Mouse (Mus musculus) hindbrain, embryonic 15.5 days (tissue): ENCODE measurements around the gene Nefh. TPM values are rescaled to one million over a fixed set of nuclear protein-coding genes. Genes with fewer than 3 reads are reported as not detected.

Source experiments
- ATAC-seq: fragments of 200-750 bp; cut with Nextera tagmentation; 2 replicates; pipeline ENCODE4 v1.8.0; 2017; ENCODE audit warnings: low read depth, moderate number of reproducible peaks, moderate TSS enrichment; ENCODE audit not compliant: low FRiP score
- H3K27ac ChIP-seq: fragments of 300-500 bp; sonication (generic); replicated peaks from 2 replicates; pipeline ENCODE4 v1.5.1; 2015; ENCODE audit warnings: mild to moderate bottlenecking, inconsistent platforms
- H3K27me3 ChIP-seq: fragments of 300-500 bp; sonication (generic); 2 replicates; pipeline ENCODE4 v1.6.1; 2015; ENCODE audit warnings: control low read depth, inconsistent platforms
- H3K36me3 ChIP-seq: fragments of 300-500 bp; sonication (generic); 2 replicates; pipeline ENCODE4 v1.6.1; 2015; ENCODE audit warnings: control low read depth, inconsistent platforms
- H3K4me1 ChIP-seq: fragments of 300-500 bp; sonication (generic); replicated peaks from 2 replicates; pipeline ENCODE4 v1.6.1; 2015; ENCODE audit warnings: control low read depth, inconsistent platforms
- H3K4me2 ChIP-seq: fragments of 300-500 bp; sonication (generic); 2 replicates; pipeline ENCODE4 v1.6.1; 2015; ENCODE audit warnings: moderate library complexity, mild to moderate bottlenecking, inconsistent platforms
- H3K4me3 ChIP-seq: fragments of 300-500 bp; sonication (generic); 2 replicates; pipeline ENCODE4 v1.5.1; 2015; ENCODE audit warnings: mild to moderate bottlenecking, inconsistent platforms
- H3K9ac ChIP-seq: fragments of 300-500 bp; sonication (generic); 2 replicates; pipeline ENCODE4 v1.6.1; 2015; ENCODE audit warnings: inconsistent platforms
- H3K9me3 ChIP-seq: fragments of 300-500 bp; sonication (generic); 2 replicates; pipeline ENCODE4 v1.6.1; 2016; ENCODE audit warnings: control low read depth, inconsistent platforms
- WGBS: fragments of 180-500 bp; shearing (Covaris S2); methylation state at CpG from one replicate; pipeline ENCODE4 v1.1.7; 2015; 5-methylcytosine and 5-hydroxymethylcytosine counted together
- polyA plus RNA-seq: library from polyadenylated mRNA; unstranded; fragments of >200 nt; fragmentation: Nextera tagmentation; extraction: Ambion mirVana; gene quantifications from 2 replicates; pipeline ENCODE4 v1.2.1, GENCODE M21; 2015

Gene Nefh
- polyA plus RNA-seq, 1 experiment from 2014 or later: 11.2 TPM

DNA sequence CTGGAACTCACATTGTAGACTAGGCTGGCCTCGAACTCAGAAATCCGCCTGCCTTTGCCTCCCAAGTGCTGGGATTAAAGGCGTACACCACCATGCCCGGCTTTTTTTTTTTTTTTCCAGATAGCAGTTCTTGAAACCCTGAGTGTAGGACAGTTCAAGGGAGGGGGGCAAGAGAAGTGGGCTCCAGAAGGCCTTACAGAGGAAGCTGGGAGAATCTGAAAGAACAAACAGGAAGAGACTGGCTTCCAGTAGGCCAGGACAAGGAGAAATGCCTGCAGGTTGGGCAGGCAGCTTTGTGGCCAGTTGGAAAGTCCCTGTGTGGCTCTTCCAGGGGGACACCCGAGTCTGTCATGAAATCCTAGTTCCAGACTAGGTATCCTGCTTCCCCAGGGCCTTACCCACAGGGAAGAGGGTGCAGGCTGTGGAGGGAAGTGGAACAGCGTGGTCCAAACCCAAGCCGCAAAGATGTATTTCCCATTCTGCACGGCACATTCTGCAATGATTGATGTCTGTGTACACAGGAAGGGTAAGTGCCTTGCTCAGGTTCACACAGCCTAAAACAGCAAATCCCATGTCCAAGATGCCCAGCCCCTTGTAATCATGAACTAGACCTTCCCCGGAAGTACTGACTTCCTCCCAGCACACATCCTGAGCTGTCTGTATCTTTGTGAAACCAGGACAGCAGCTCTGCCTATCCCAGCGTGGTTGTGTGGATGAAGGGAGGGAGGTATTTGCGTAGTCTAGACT, 26.7 kb upstream of the Nefh start:
- Histone ChIP-seq H3K27me3 (no peaks in the 10 kb centered on the region), H3K4me3 (no peak overlapping the region), H3K4me2 (no peak overlapping the region), H3K27ac (no peak overlapping the region), H3K4me1 (0 out of 2 replicates have a peak, but pooled peaks cover 7% of the 10 kb centered on the region), H3K36me3 (no peaks in the 10 kb centered on the region), H3K9ac (no peak overlapping the region), H3K9me3 (no peaks in the 10 kb centered on the region)
- ATAC-seq: no peak
- WGBS: 79% methylated on average over 11 of the region's 11 CpGs

DNA sequence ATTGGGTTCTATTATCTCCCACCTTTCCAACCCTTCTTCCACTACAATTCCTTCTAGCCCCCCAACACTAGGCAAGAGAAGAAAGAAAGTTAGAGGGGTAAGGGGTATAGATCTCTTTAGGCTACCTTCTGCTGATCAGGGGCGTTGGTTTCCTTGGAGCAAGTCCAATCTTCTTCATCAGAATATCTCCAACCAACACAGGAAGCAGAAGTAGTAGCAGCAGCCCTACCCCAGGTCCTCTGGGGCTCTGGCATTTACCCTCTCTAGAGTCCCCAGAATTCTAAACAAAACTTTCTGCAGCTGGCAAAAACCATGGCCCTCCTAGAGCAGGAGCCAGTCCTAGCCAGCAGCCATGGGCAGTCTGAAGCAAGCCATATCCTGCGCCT, 26.0 kb upstream of the Nefh start:
- 0 out of 2 replicates have a peak, but pooled peaks cover 7% of the 10 kb centered on the region for H3K4me1 ChIP-seq
- H3K36me3 ChIP-seq: no peaks in the 10 kb centered on the region
- H3K27me3 ChIP-seq: no peaks in the 10 kb centered on the region
- no peaks in the 10 kb centered on the region for H3K9me3 ChIP-seq
- H3K27ac ChIP-seq: no peak overlapping the region
- ATAC-seq: no peak
- H3K4me2 ChIP-seq: no peak overlapping the region
- 94% methylated on average over 2 of the region's 2 CpGs for WGBS
- no peak overlapping the region for H3K4me3 ChIP-seq
- H3K9ac ChIP-seq: no peak overlapping the region

DNA sequence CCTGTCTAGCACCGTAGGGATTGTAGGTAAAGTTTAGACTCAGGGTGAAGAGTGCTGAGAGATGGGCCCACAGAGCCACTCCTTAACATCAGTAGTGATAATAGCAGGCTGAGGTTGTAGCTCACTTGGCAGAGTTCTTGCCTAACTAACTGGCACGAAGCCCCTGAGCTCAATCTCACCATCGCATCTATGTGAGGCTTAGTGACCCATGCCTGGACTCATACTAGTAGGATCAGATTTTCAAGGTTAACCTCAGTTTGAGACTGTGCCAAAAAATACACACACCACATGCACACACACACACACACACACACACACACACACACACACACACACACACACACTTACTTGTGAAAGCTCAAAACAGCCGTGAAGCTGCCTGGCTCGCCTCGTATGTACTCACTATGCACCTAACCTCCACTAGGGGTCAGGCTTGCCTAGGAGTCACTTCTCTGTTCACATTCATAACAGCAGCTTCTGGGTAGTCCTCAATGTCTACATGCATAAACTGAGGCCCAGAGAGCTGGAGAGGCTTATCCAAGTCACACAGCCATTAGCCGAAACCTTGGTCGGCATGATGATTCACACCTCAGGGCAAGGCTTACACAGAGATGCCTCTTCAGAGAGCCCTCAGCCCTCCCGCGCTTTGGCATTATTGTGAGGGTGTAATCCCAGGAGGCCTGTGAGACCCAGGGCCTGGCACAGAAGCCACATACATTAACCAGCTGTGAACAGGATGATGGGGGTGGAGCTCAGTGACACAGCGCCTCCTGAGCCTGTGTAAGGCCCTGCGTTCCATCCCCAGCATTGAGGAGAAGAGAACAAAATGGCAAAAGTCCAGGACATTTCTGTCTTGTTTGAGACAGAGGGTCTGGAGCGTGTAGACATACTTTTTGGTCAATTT, 25.4 kb upstream of the Nefh start:
- Histone ChIP-seq H3K4me3 (no peak overlapping the region), H3K4me2 (no peak overlapping the region), H3K9ac (no peak overlapping the region), H3K27ac (no peak overlapping the region), H3K9me3 (no peaks in the 10 kb centered on the region), H3K4me1 (0 out of 2 replicates have a peak, but pooled peaks cover 7% of the 10 kb centered on the region), H3K27me3 (no peaks in the 10 kb centered on the region), H3K36me3 (no peaks in the 10 kb centered on the region)
- peak; percentile 52 for ATAC-seq
- WGBS: 50% methylated on average over 13 of the region's 13 CpGs

DNA sequence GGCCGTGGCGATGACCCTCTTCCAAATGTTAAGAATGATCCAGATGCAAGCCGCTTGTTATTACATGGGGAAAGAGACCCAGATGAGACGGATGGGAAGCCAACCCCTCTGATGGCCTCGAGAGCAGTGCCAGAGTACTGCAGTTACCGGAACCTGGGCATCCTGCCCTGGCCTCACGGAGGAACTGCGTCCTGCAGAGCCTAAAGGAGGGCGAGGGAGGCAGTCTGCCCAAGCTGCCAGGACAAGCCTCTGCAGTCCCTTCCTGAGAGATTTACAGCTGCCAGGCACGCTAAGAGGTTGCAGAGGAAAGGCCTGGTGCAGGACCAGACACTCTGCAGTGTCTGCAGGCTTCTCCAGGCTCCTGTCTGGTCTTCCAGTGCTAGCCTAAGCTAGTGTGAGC, 20.5 kb upstream of the Nefh start:
- Histone ChIP-seq H3K9me3 (no peaks in the 10 kb centered on the region), H3K9ac (no peak overlapping the region), H3K27me3 (no peaks in the 10 kb centered on the region), H3K36me3 (no peaks in the 10 kb centered on the region), H3K4me2 (no peak overlapping the region), H3K27ac (no peak overlapping the region), H3K4me3 (no peak overlapping the region), H3K4me1 (peaks cover under 1% of the 10 kb centered on the region; the same call in 1 of the 2 replicates)
- ATAC-seq: no peak
- 65% methylated on average over 10 of the region's 10 CpGs for WGBS

DNA sequence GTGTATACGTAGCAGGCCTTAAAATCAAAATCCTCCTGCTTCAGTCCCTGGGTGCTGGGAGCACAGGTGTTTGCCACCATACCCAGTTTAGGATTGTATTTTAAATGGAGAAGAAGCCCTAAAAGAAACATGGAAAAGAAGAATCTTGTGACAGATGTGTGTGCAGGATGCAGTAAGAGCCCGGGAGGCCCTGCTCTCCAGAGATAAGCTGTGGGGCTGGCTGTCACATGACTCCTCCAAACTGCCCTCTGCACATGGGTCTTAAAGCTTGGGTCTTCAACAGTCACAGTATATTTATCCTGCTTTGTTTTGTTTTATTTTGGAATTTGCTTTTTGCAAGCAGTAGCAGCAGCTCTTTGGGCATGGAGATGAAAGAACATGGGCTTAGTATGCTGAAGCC, 19.7 kb upstream of the Nefh start:
- H3K4me3 ChIP-seq: no peak overlapping the region
- H3K4me2 ChIP-seq: no peak overlapping the region
- no peak overlapping the region for H3K27ac ChIP-seq
- ATAC-seq: no peak
- no peaks in the 10 kb centered on the region; the same call in 1 of the 2 replicates for H3K4me1 ChIP-seq
- no peak overlapping the region for H3K9ac ChIP-seq
- 59% methylated on average over 2 of the region's 2 CpGs for WGBS
- H3K9me3 ChIP-seq: no peaks in the 10 kb centered on the region
- H3K36me3 ChIP-seq: no peaks in the 10 kb centered on the region
- H3K27me3 ChIP-seq: no peaks in the 10 kb centered on the region

DNA sequence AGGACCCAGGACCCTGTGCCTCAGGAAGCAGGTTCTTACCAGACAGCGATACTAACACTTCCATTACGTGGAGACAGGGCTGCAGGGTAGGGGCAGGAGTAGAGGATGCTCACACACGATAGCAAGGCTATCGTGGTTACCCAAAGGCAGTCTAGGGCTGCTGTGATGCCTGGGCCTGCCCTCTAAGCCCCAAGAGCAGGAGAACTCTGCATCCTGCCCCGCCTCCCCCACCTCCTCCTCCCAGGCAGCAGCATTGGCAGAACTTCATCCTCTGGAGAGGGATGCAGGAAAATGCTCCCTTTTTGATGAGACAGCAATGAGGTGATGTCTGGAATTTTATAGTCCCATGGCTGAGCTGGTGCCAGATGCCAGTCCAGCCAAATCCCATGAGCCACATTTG, 19.0 kb upstream of the Nefh start:
- Histone ChIP-seq H3K9me3 (no peaks in the 10 kb centered on the region), H3K27ac (no peak overlapping the region), H3K4me1 (no peaks in the 10 kb centered on the region; the same call in 1 of the 2 replicates), H3K9ac (no peak overlapping the region), H3K4me3 (no peak overlapping the region), H3K4me2 (no peak overlapping the region), H3K27me3 (no peaks in the 10 kb centered on the region), H3K36me3 (no peaks in the 10 kb centered on the region)
- WGBS: 64% methylated on average over 5 of the region's 5 CpGs
- ATAC-seq: no peak

DNA sequence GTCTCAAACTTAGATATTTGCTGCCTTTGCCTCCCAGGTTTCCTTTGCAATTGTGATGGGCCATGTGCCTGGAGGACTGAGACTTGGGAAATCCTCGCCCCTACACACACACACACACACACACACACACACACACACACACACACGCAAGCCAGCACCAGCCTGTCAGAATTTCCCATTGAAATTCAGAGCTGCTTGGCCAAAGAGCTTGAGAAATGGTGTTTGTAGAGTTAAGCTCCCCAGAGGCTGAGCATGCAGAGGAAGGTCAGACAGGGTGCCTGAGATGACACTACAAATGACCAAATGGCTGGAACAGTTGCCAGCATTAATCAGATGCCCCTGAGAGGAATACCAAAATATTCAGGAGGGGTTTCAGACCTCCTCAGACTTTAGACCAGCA, 18.5 kb upstream of the Nefh start:
- no peaks in the 10 kb centered on the region; the same call in 1 of the 2 replicates for H3K4me1 ChIP-seq
- no peak overlapping the region for H3K4me3 ChIP-seq
- WGBS: 62% methylated on average over 2 of the region's 2 CpGs
- H3K9me3 ChIP-seq: no peaks in the 10 kb centered on the region
- H3K36me3 ChIP-seq: no peaks in the 10 kb centered on the region
- no peak overlapping the region for H3K27ac ChIP-seq
- H3K9ac ChIP-seq: no peak overlapping the region
- H3K4me2 ChIP-seq: no peak overlapping the region
- no peaks in the 10 kb centered on the region for H3K27me3 ChIP-seq
- ATAC-seq: no peak

DNA sequence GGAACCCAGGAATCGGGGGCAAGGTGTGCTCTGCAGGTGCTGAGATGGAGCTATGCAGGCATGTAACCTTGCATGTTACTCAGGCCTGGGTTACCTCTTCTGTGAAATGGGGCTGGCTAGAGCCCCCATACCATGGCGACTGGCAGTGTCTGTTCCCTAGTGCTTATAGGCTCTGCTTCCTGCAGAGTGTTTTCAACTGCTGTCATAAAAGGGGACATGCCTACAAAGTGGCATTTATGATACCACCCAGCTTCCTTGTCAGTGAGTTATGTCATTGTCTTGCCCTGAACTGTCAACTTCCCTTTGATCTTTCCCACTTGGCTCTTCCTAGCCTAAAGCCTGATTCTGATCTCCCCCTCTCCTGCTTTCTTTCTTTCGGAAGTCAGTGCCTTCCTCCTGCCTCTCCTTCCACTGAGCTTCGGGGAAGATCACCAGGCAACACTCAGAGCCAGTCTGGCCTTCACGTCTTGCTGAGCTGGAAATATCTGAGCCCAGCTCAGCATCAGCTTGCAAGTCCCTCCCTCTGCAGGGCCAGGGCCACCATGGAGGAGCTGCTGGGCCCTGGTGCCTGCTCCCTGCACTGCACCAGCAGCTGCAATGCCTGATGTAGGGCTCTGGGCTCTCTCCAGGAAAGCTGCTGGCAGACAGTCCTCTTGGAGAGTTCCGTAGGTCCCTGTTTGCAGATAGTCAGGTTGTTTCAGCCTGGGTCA, 15.4 kb upstream of the Nefh start:
- Histone ChIP-seq H3K27me3 (no peaks in the 10 kb centered on the region), H3K4me1 (no peaks in the 10 kb centered on the region; the same call in 1 of the 2 replicates), H3K4me2 (no peak overlapping the region), H3K4me3 (no peak overlapping the region), H3K9me3 (no peaks in the 10 kb centered on the region), H3K27ac (no peak overlapping the region), H3K9ac (no peak overlapping the region), H3K36me3 (no peaks in the 10 kb centered on the region)
- 54% methylated on average over 6 of the region's 6 CpGs for WGBS
- ATAC-seq: no peak

DNA sequence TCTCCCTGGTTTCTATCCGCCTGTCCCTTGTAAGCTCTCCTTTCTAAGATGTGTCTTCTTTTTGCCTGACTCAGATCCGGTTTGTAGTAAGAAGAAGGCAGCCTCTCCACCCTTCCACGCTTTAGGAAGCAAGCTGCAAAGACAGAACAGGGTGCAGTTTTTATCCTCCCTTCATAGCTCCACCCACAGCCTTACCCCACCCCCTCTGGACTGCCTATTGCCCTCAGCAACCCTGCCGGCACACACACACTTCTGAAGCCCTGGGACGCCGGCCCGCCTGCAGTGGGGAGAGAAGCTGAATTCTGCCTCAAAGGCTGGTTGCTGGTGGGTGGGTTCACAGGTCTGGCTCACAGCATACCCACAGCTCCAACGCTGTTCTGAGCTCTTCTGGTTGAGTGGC, 6.1 kb upstream of the Nefh start:
- Histone ChIP-seq H3K4me2 (no peak overlapping the region), H3K27me3 (peaks cover 39% of the 10 kb centered on the region), H3K4me3 (no peak overlapping the region), H3K27ac (no peak overlapping the region), H3K4me1 (peaks cover 23% of the 10 kb centered on the region), H3K9me3 (no peaks in the 10 kb centered on the region), H3K36me3 (no peaks in the 10 kb centered on the region), H3K9ac (no peak overlapping the region)
- WGBS: 5% methylated on average over 8 of the region's 8 CpGs
- ATAC-seq: no peak

DNA sequence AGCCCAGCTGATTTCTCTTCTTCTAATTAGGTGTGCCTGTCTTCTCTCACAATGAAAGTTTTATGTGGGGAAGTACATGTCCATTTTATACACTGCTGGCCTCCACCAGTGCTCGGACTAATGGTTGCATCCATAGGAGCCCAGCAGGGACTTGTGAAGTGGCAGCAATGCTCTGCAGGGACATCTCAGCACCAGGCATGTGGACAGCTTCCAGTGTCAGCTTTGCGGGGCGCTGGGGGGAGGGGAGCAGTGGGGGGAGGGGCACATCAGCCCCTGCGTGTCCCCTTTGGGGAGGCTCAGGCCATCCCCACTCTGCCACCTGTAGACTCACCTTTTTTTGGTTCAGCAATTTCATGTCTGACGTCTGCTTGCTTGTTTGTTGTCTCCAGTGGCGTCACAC, 5.5 kb upstream of the Nefh start:
- Histone ChIP-seq H3K4me1 (peaks cover 28% of the 10 kb centered on the region), H3K9ac (no peak overlapping the region), H3K27ac (no peak overlapping the region), H3K4me3 (no peak overlapping the region), H3K9me3 (no peaks in the 10 kb centered on the region), H3K36me3 (no peaks in the 10 kb centered on the region), H3K27me3 (peaks cover 39% of the 10 kb centered on the region), H3K4me2 (no peak overlapping the region)
- WGBS: 6% methylated on average over 6 of the region's 6 CpGs
- no peak for ATAC-seq

DNA sequence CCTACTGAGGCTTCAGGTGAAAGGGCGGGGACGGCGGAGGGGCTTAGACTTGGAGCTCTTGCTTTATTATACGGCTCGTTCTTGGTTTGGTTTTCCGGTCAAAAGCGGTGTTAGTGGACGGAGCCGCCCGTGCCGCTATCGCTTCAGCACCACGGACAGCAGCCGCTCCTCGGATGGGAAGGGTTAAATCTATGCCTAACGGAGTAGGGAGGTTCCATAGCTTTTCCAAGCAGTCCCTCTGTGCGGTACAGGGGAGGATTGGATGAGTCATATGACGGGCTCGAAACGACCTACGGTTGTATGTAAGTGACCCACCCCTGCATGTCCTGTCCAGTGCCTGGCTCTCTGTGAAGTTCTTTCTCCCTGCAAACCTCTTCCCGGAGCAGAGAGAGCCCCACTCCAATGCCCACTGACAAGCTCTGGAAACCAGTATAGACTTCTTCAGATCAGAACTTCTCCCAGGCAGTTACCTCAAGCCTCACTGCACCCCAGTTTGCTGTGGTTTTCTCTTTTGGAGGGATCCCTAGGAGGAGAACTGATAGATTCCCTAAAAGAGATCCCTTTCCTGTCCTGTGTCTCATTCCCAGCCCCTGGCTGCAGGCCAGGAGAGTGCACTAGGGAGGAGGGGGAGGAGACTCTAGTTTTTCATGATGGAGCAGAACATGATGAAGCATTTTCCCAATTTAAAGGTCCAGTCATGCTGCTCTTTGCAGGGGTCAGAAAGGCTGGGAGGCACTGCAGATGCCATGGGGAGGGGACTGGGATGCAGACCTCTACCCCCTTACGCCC, 1.6 kb upstream of the Nefh start:
- 4% methylated on average over 23 of the region's 23 CpGs for WGBS

More for the DNA sequence above, 1.6 kb upstream of the Nefh start:
- Histone ChIP-seq H3K27me3 (peaks cover 63% of the 10 kb centered on the region), H3K36me3 (no peaks in the 10 kb centered on the region; the same call in 1 of the 2 replicates), H3K4me2 (peak overlapping the region; percentile 75), H3K4me1 (peaks cover 48% of the 10 kb centered on the region), H3K27ac (no peak overlapping the region), H3K9me3 (no peaks in the 10 kb centered on the region), H3K4me3 (peak overlapping the region; percentile 57), H3K9ac (peak overlapping the region; percentile 7; the same call in 1 of the 2 replicates)
- no peak for ATAC-seq
